Mouse (Mus musculus): ENCODE data around the gene Adat3. TPM values are rescaled to one million over a fixed set of nuclear protein-coding genes. Genes with fewer than 3 reads are reported as not detected.

Adat3 gene
- polyA plus RNA-seq, 1 experiment from 2014 or later, result 7.7 TPM

GRCm38 (mm10) chr10:80584642-80585552 lies 17.8 kb upstream of the Adat3 start:
- Histone ChIP-seq H3K4me1 (ENCODE audit: control insufficient read depth, insufficient read depth, low read length) (peaks cover 10% of the 10 kb centered on the region), H3K9me3 (ENCODE audit: control insufficient read depth, low read depth, low read length) (no peaks in the 10 kb centered on the region), H3K27ac (ENCODE audit: low read length) (no peak overlapping the region), H3K4me3 (ENCODE audit: low read depth, low read length) (no peak overlapping the region), H3K27me3 (ENCODE audit: control insufficient read depth, insufficient read depth, low read length) (no peaks in the 10 kb centered on the region), H3K9ac (replicated peaks; ENCODE audit: low read depth, low read length) (no peak overlapping the region), H3K4me2 (replicated peaks; ENCODE audit: low read depth, low read length) (no peak overlapping the region), H3K36me3 (ENCODE audit: control insufficient read depth, insufficient read depth, low read length) (peaks cover 19% of the 10 kb centered on the region)
- no peak for ATAC-seq (ENCODE audit: insufficient number of reproducible peaks, insufficient read depth, low FRiP score, low read depth)
- WGBS, result 80% methylated on average over 12 of the region's 12 CpGs

GRCm38 (mm10) chr10:80585581-80585980 lies 17.1 kb upstream of the Adat3 start:
- Histone ChIP-seq H3K9me3 (ENCODE audit: control insufficient read depth, low read depth, low read length) (no peaks in the 10 kb centered on the region), H3K27ac (ENCODE audit: low read length) (no peak overlapping the region), H3K4me1 (ENCODE audit: control insufficient read depth, insufficient read depth, low read length) (peaks cover 10% of the 10 kb centered on the region), H3K36me3 (ENCODE audit: control insufficient read depth, insufficient read depth, low read length) (peaks cover 19% of the 10 kb centered on the region), H3K4me2 (replicated peaks; ENCODE audit: low read depth, low read length) (0 out of 2 replicates have a peak overlapping the region, but pooled peaks have one; percentile 10), H3K9ac (replicated peaks; ENCODE audit: low read depth, low read length) (no peak overlapping the region), H3K27me3 (ENCODE audit: control insufficient read depth, insufficient read depth, low read length) (no peaks in the 10 kb centered on the region), H3K4me3 (ENCODE audit: low read depth, low read length) (no peak overlapping the region)
- WGBS, result 89% methylated on average over 8 of the region's 8 CpGs
- no peak for ATAC-seq (ENCODE audit: insufficient number of reproducible peaks, insufficient read depth, low FRiP score, low read depth)

- 94% methylated on average over 51 of the region's 51 CpGs for WGBS
- Histone ChIP-seq H3K9me3 (ENCODE audit: control insufficient read depth, low read depth, low read length) (no peaks in the 10 kb centered on the region), H3K4me2 (replicated peaks; ENCODE audit: low read depth, low read length) (peak overlapping the region; percentile 10; the same call in 1 of the 2 replicates), H3K27ac (ENCODE audit: low read length) (peak overlapping the region; percentile 67; the same call in 1 of the 2 replicates), H3K9ac (replicated peaks; ENCODE audit: low read depth, low read length) (no peak overlapping the region), H3K4me1 (ENCODE audit: control insufficient read depth, insufficient read depth, low read length) (peaks cover 10% of the 10 kb centered on the region), H3K4me3 (ENCODE audit: low read depth, low read length) (0 out of 2 replicates have a peak overlapping the region, but pooled peaks have one; percentile 5), H3K27me3 (ENCODE audit: control insufficient read depth, insufficient read depth, low read length) (no peaks in the 10 kb centered on the region), H3K36me3 (ENCODE audit: control insufficient read depth, insufficient read depth, low read length) (peaks cover 19% of the 10 kb centered on the region)
- ATAC-seq (ENCODE audit: insufficient number of reproducible peaks, insufficient read depth, low FRiP score, low read depth), result no peak
These were observed 16.0 kb upstream of the Adat3 start for GRCm38 (mm10) chr10:80586407-80587304.

GRCm38 (mm10) chr10:80587305-80587657 lies 15.4 kb upstream of the Adat3 start:
- ATAC-seq (ENCODE audit: insufficient number of reproducible peaks, insufficient read depth, low FRiP score, low read depth), result no peak
- WGBS, result 71% methylated on average over 4 of the region's 4 CpGs
- Histone ChIP-seq H3K4me1 (ENCODE audit: control insufficient read depth, insufficient read depth, low read length) (peaks cover 10% of the 10 kb centered on the region), H3K9me3 (ENCODE audit: control insufficient read depth, low read depth, low read length) (no peaks in the 10 kb centered on the region), H3K36me3 (ENCODE audit: control insufficient read depth, insufficient read depth, low read length) (peaks cover 19% of the 10 kb centered on the region), H3K27ac (ENCODE audit: low read length) (peak overlapping the region; percentile 67; the same call in 1 of the 2 replicates), H3K9ac (replicated peaks; ENCODE audit: low read depth, low read length) (no peak overlapping the region), H3K27me3 (ENCODE audit: control insufficient read depth, insufficient read depth, low read length) (no peaks in the 10 kb centered on the region), H3K4me3 (ENCODE audit: low read depth, low read length) (0 out of 2 replicates have a peak overlapping the region, but pooled peaks have one; percentile 5), H3K4me2 (replicated peaks; ENCODE audit: low read depth, low read length) (0 out of 2 replicates have a peak overlapping the region, but pooled peaks have one; percentile 10)

GRCm38 (mm10) chr10:80589127-80589878 lies 13.4 kb upstream of the Adat3 start:
- Histone ChIP-seq H3K27ac (ENCODE audit: low read length) (no peak overlapping the region), H3K36me3 (ENCODE audit: control insufficient read depth, insufficient read depth, low read length) (peaks cover 9% of the 10 kb centered on the region; the same call in 1 of the 2 replicates), H3K4me1 (ENCODE audit: control insufficient read depth, insufficient read depth, low read length) (peaks cover 10% of the 10 kb centered on the region), H3K4me2 (replicated peaks; ENCODE audit: low read depth, low read length) (peak overlapping the region; percentile 76), H3K9ac (replicated peaks; ENCODE audit: low read depth, low read length) (peak overlapping the region; percentile 83), H3K4me3 (ENCODE audit: low read depth, low read length) (peak overlapping the region; percentile 73), H3K27me3 (ENCODE audit: control insufficient read depth, insufficient read depth, low read length) (no peaks in the 10 kb centered on the region), H3K9me3 (ENCODE audit: control insufficient read depth, low read depth, low read length) (no peaks in the 10 kb centered on the region)
- WGBS, result 18% methylated on average over 12 of the region's 12 CpGs
- ATAC-seq (ENCODE audit: insufficient number of reproducible peaks, insufficient read depth, low FRiP score, low read depth), result no peak

- Histone ChIP-seq H3K9ac (replicated peaks; ENCODE audit: low read depth, low read length) (peak within 1 kb of the TSS; percentile 83), H3K4me1 (ENCODE audit: control insufficient read depth, insufficient read depth, low read length) (peaks cover 10% of the 10 kb centered on the region), H3K27ac (ENCODE audit: low read length) (peak within 1 kb of the TSS; percentile 30; the same call in 1 of the 2 replicates), H3K4me3 (ENCODE audit: low read depth, low read length) (peak within 1 kb of the TSS; percentile 73), H3K4me2 (replicated peaks; ENCODE audit: low read depth, low read length) (peak within 1 kb of the TSS; percentile 76), H3K27me3 (ENCODE audit: control insufficient read depth, insufficient read depth, low read length) (no peaks in the 10 kb centered on the region), H3K9me3 (ENCODE audit: control insufficient read depth, low read depth, low read length) (no peaks in the 10 kb centered on the region), H3K36me3 (ENCODE audit: control insufficient read depth, insufficient read depth, low read length) (peaks cover 5% of the 10 kb centered on the region; the same call in 1 of the 2 replicates)
- under 1% methylated on average over 70 of the region's 73 CpGs for WGBS
- peak; percentile 95 for ATAC-seq (ENCODE audit: insufficient number of reproducible peaks, insufficient read depth, low FRiP score, low read depth)
These were observed 12.5 kb upstream of the Adat3 start, which contains the start of gene Abhd17a for GRCm38 (mm10) chr10:80589879-80590854. TSS of gene Abhd17a (minus strand) at chr10:80590341.

GRCm38 (mm10) chr10:80596318-80596717 lies 6.4 kb upstream of the Adat3 start:
- H3K9ac ChIP-seq (replicated peaks; ENCODE audit: low read depth, low read length), result no peak overlapping the region
- no peaks in the 10 kb centered on the region for H3K27me3 ChIP-seq (ENCODE audit: control insufficient read depth, insufficient read depth, low read length)
- H3K4me1 ChIP-seq (ENCODE audit: control insufficient read depth, insufficient read depth, low read length), result no peaks in the 10 kb centered on the region
- no peak for ATAC-seq (ENCODE audit: insufficient number of reproducible peaks, insufficient read depth, low FRiP score, low read depth)
- H3K27ac ChIP-seq (ENCODE audit: low read length), result no peak overlapping the region
- H3K9me3 ChIP-seq (ENCODE audit: control insufficient read depth, low read depth, low read length), result no peaks in the 10 kb centered on the region
- no peaks in the 10 kb centered on the region for H3K36me3 ChIP-seq (ENCODE audit: control insufficient read depth, insufficient read depth, low read length)
- H3K4me2 ChIP-seq (replicated peaks; ENCODE audit: low read depth, low read length), result no peak overlapping the region
- H3K4me3 ChIP-seq (ENCODE audit: low read depth, low read length), result no peak overlapping the region
- 35% methylated on average over 4 of the region's 4 CpGs for WGBS

Data from stomach, embryonic 14.5 days (tissue).